Mouse (Mus musculus) lung, embryonic 15.5 days (tissue): Measurements from ENCODE around the gene Barx1. TPM values are rescaled to one million over a fixed set of nuclear protein-coding genes. Genes with fewer than 3 reads are reported as not detected.

Source experiments
- ATAC-seq: fragments of 200-750 bp; cut with Nextera tagmentation; 2 replicates; pipeline ENCODE4 v1.8.0; 2017; ENCODE audit warnings: moderate number of reproducible peaks, borderline replicate concordance; ENCODE audit not compliant: low FRiP score, low TSS enrichment; ENCODE audit errors: extremely low read depth
- H3K27ac ChIP-seq: fragments of 300-500 bp; sonication (generic); 2 replicates; pipeline ENCODE4 v1.5.1; 2015; ENCODE audit warnings: moderate library complexity, mild to moderate bottlenecking, inconsistent platforms
- H3K27me3 ChIP-seq: fragments of 300-500 bp; sonication (generic); 2 replicates; pipeline ENCODE4 v1.6.1; 2015; ENCODE audit warnings: inconsistent platforms
- H3K36me3 ChIP-seq: fragments of 300-500 bp; sonication (generic); 2 replicates; pipeline ENCODE4 v1.6.1; 2015; ENCODE audit warnings: inconsistent platforms
- H3K4me1 ChIP-seq: fragments of 300-500 bp; sonication (generic); 2 replicates; pipeline ENCODE4 v1.6.1; 2015; ENCODE audit warnings: inconsistent platforms
- H3K4me2 ChIP-seq: fragments of 300-500 bp; sonication (generic); 2 replicates; pipeline ENCODE4 v1.6.1; 2015; ENCODE audit warnings: inconsistent platforms, mild to moderate bottlenecking, moderate library complexity
- H3K4me3 ChIP-seq: fragments of 300-500 bp; sonication (generic); 2 replicates; pipeline ENCODE4 v1.5.1; 2015; ENCODE audit warnings: mild to moderate bottlenecking, inconsistent platforms
- H3K9ac ChIP-seq: fragments of 300-500 bp; sonication (generic); 2 replicates; pipeline ENCODE4 v1.6.1; 2015; ENCODE audit warnings: inconsistent platforms
- H3K9me3 ChIP-seq: fragments of 300-500 bp; sonication (generic); 2 replicates; pipeline ENCODE4 v1.6.1; 2016; ENCODE audit warnings: inconsistent platforms
- WGBS: fragments of 180-500 bp; shearing (Covaris S2); methylation state at CpG from one replicate; pipeline ENCODE4 v1.1.7; 2015; 5-methylcytosine and 5-hydroxymethylcytosine counted together
- polyA plus RNA-seq: library from polyadenylated mRNA; unstranded; fragments of >200 nt; fragmentation: Nextera tagmentation; extraction: Ambion mirVana; gene quantifications from 2 replicates; pipeline ENCODE4 v1.2.1, GENCODE M21; 2015

Barx1 gene
- polyA plus RNA-seq, 1 experiment from 2014 or later: 0.90 TPM

GRCm38 (mm10) chr13:48650615-48651014, 12.2 kb upstream of the Barx1 start:
- no peaks in the 10 kb centered on the region for H3K36me3 ChIP-seq
- H3K4me2 ChIP-seq: no peak overlapping the region
- no peak overlapping the region for H3K9ac ChIP-seq
- H3K27me3 ChIP-seq: peaks cover 35% of the 10 kb centered on the region
- 4% methylated on average over 1 of the region's 1 CpGs for WGBS
- no peak overlapping the region for H3K27ac ChIP-seq
- ATAC-seq: no peak
- H3K4me3 ChIP-seq: no peak overlapping the region
- H3K4me1 ChIP-seq: no peaks in the 10 kb centered on the region; the same call in 1 of the 2 replicates
- no peaks in the 10 kb centered on the region for H3K9me3 ChIP-seq

DNA sequence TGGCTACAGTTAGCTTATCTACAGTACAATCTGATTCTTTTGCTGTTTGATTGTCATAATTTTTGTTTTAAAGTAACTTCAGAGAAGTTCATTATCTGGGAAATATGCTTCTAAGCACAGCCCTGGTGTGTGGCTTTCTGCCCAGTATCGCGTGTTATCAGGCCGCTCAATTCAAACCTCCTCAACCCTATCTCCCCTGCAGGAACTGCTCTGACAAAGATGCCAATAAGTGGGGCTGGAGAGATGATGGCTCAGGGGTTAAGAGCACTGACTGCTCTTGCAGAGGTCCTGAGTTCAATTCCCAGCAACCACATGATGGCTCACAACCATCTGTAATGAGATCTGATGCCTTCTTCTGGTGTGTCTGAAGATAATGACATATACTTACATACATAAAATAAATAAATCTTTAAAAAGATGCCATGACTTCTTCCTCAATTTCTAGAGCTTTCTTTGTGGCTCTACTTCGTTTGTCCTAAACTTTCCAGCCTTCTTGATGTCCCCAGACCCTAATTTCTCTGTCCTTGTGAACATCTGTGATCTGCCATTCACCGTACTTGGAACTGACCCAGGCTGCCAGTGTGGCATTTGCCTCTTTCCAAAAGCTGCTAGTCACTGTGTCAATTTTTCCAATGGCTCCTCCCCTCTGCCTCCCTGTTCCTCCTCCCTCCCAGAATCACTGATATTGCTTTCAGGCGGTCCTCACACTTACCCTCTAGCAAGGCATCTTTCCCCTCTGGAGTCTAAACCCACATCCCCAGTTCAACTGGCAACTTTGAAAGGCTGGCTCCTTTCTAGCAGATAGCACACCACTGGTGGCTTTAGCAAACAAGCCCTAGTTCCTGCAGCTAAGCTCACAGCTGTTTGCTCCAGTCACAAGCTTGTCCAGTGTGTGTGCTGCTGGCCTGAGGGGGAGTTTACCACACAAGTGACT, 11.4 kb upstream of the Barx1 start:
- Histone ChIP-seq H3K4me2 (no peak overlapping the region), H3K36me3 (no peaks in the 10 kb centered on the region), H3K4me1 (peaks cover 5% of the 10 kb centered on the region; the same call in 1 of the 2 replicates), H3K9me3 (no peaks in the 10 kb centered on the region), H3K27ac (no peak overlapping the region), H3K27me3 (peaks cover 42% of the 10 kb centered on the region), H3K9ac (no peak overlapping the region), H3K4me3 (no peak overlapping the region)
- ATAC-seq: no peak
- 42% methylated on average over 6 of the region's 6 CpGs for WGBS

DNA sequence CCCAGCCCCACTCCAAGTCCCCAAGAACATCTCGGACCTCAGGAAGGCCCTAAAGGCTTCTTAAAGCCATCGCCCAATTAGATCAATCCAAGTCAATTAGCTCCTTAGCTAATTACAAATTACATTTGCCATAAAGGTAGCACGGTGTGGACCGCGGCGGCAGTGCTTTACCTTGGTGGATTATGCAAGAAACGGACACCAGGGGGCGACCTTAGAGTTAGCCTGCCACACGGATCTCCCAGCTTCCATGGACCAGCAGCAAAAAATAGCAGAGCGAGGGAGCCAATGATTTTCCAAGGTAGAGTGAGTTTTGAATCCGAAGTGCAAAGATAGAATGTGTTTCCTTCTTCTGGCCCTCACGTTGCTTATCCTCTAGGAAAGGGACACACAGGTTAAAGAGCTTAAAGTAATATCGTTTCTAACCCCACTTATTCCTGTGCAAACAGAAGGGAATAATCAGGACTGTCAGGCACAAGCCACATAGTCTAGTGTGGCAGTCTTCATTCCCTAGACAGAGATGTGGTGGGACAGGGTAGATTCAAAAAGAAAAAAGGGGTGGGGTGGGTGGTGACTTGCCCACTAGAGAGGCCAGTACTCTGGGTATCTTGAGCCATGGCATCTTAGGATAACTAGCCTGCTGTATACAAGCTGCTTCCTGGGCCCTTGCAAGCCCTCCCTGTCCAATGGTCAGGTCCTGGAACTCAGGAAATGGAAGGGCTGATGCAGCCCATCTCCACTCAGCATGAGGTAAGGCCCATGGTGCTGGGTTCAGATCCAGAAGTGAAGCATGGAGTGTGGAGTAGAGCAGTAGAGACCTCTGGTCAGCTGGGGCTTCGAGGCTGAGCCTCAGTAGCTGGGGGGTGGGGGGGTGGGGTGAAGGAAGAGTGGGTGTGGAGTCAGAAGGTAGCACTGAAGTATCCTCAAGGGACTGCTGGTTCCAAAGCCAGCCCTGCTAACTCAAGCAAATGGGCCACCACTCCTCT, 8.7 kb upstream of the Barx1 start:
- no peak overlapping the region for H3K4me2 ChIP-seq
- no peak overlapping the region for H3K9ac ChIP-seq
- H3K36me3 ChIP-seq: no peaks in the 10 kb centered on the region
- H3K4me3 ChIP-seq: no peak overlapping the region
- peaks cover 68% of the 10 kb centered on the region for H3K27me3 ChIP-seq
- no peak overlapping the region for H3K27ac ChIP-seq
- no peaks in the 10 kb centered on the region for H3K9me3 ChIP-seq
- peaks cover 11% of the 10 kb centered on the region for H3K4me1 ChIP-seq
- no peak; the same call in 1 of the 2 replicates for ATAC-seq
- 7% methylated on average over 14 of the region's 14 CpGs for WGBS

- H3K27ac ChIP-seq: no peak overlapping the region
- no peak overlapping the region for H3K9ac ChIP-seq
- no peak overlapping the region for H3K4me3 ChIP-seq
- no peaks in the 10 kb centered on the region for H3K9me3 ChIP-seq
- H3K36me3 ChIP-seq: no peaks in the 10 kb centered on the region
- peaks cover 84% of the 10 kb centered on the region for H3K27me3 ChIP-seq
- H3K4me1 ChIP-seq: peaks cover 27% of the 10 kb centered on the region
- peak; percentile 55; the same call in 1 of the 2 replicates for ATAC-seq
- no peak overlapping the region for H3K4me2 ChIP-seq
- 2% methylated on average over 8 of the region's 8 CpGs for WGBS
These were observed 7.2 kb upstream of the Barx1 start for GRCm38 (mm10) chr13:48655637-48656036.

DNA sequence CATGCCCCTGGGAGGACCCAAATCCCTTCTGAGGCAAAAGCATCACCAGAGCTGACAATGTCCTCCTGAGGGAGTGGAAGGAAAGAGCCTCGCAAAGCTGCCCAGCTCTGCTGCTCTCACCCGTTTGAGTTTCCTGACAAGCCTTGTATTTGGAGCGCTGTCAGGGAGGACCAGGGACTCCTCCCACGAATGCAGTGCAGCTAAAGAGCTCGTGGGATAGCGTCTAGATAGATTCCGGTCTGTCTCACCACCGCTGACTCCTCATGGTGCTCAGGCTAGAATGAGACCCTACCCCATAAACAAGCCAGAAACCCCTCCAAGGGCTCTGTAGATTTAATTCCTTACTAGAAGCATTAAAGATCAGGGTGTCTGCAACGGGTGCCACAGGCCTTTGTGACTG, 5.0 kb upstream of the Barx1 start:
- no peak overlapping the region for H3K4me2 ChIP-seq
- H3K36me3 ChIP-seq: no peaks in the 10 kb centered on the region
- H3K4me1 ChIP-seq: peaks cover 27% of the 10 kb centered on the region
- H3K9me3 ChIP-seq: no peaks in the 10 kb centered on the region
- no peak for ATAC-seq
- WGBS: 1% methylated on average over 9 of the region's 9 CpGs
- H3K27ac ChIP-seq: no peak overlapping the region
- H3K9ac ChIP-seq: no peak overlapping the region
- peaks cover 94% of the 10 kb centered on the region for H3K27me3 ChIP-seq
- no peak overlapping the region for H3K4me3 ChIP-seq

GRCm38 (mm10) chr13:48658588-48659253, 4.1 kb upstream of the Barx1 start:
- Histone ChIP-seq H3K4me3 (peak overlapping the region; percentile 16), H3K9me3 (no peaks in the 10 kb centered on the region), H3K9ac (no peak overlapping the region), H3K4me2 (peak overlapping the region; percentile 49), H3K27me3 (peaks cover 94% of the 10 kb centered on the region), H3K27ac (no peak overlapping the region), H3K36me3 (no peaks in the 10 kb centered on the region), H3K4me1 (peaks cover 34% of the 10 kb centered on the region)
- 1% methylated on average over 33 of the region's 33 CpGs for WGBS
- no peak for ATAC-seq

GRCm38 (mm10) chr13:48659254-48660220, 3.3 kb upstream of the Barx1 start:
- Histone ChIP-seq H3K27me3 (peaks cover 97% of the 10 kb centered on the region), H3K9ac (no peak overlapping the region), H3K4me3 (peak overlapping the region; percentile 16), H3K4me2 (peak overlapping the region; percentile 49), H3K27ac (no peak overlapping the region), H3K4me1 (peaks cover 35% of the 10 kb centered on the region), H3K36me3 (no peaks in the 10 kb centered on the region), H3K9me3 (no peaks in the 10 kb centered on the region)
- WGBS: 2% methylated on average over 38 of the region's 38 CpGs
- no peak for ATAC-seq

DNA sequence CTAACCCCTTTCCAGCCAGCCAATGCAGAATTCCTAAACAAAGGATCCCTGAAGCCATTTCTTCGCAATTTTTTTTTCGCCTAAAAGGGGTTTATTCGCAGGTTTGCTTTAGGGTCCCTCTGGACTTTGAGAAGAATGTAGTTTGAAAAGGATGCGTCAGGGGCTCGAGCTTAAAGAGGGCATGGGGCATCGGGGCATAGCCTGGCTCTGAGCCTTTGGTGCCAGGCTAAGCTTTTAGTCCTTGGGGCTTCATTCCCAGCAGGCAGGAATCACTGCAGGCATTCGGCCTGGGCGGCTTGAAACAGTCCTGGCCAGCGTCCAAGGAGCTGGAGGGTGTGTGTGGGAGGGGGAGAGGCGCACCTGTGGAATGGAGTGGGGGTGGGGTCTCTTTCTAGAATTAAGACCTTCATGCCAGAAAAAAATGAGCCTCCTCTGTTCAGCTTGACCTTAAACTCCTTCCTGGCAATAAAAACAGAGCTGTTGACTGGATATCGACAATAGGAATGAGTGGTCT, 2.5 kb upstream of the Barx1 start:
- H3K9me3 ChIP-seq: no peaks in the 10 kb centered on the region
- peaks cover 97% of the 10 kb centered on the region for H3K27me3 ChIP-seq
- no peaks in the 10 kb centered on the region for H3K36me3 ChIP-seq
- H3K27ac ChIP-seq: no peak overlapping the region
- no peak overlapping the region; the same call in 1 of the 2 replicates for H3K4me3 ChIP-seq
- peaks cover 41% of the 10 kb centered on the region for H3K4me1 ChIP-seq
- no peak for ATAC-seq
- WGBS: 6% methylated on average over 11 of the region's 11 CpGs
- no peak overlapping the region for H3K9ac ChIP-seq
- peak overlapping the region; percentile 49 for H3K4me2 ChIP-seq

DNA sequence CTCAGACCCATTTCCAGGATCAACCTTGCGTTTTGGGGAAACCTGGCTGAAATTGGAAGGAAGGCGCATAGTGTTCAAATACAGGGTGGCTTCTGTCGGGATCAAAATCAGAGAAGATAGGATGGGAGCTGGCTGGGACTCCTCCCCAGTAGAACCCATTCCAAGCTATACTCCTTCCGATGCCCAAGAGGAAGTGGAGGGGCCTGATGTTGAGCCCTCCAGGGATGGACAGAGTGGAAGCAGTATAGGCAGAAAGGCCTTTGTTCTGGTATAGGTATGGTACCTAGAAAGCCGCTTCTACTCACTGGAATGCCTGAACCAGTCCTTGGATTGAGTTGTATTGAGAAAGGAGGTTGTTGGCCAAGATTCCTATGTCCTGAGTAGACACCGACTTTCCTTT, 2.1 kb upstream of the Barx1 start:
- peaks cover 99% of the 10 kb centered on the region for H3K27me3 ChIP-seq

DNA sequence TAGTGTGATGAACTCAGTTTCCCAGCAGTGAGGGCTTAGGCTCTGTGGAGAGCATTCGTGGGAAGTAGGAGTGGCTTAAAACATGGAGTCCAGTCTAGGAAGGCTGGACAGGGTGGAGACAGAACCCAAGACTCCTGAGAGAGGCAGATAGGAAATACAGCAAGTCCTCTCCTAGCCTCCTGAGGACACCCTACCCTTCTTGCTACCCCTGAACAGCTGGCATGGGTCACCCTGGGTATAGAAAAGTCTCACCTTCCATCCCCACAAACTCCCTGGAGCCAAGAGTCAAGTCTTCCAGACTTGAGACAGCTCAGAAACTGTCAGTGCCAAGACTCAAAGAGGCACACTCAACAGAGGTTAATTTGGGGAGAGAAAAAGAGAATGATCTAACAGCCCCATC, 1.2 kb upstream of the Barx1 start:
- H3K4me1 ChIP-seq: peaks cover 44% of the 10 kb centered on the region
- H3K27me3 ChIP-seq: peaks cover 99% of the 10 kb centered on the region
- no peaks in the 10 kb centered on the region for H3K9me3 ChIP-seq
- H3K27ac ChIP-seq: no peak overlapping the region
- no peak for ATAC-seq
- H3K36me3 ChIP-seq: no peaks in the 10 kb centered on the region
- H3K9ac ChIP-seq: no peak overlapping the region
- H3K4me3 ChIP-seq: no peak overlapping the region
- 0% methylated on average over 1 of the region's 1 CpGs for WGBS
- no peak overlapping the region for H3K4me2 ChIP-seq

More for the DNA sequence above, 2.1 kb upstream of the Barx1 start:
- Histone ChIP-seq H3K4me1 (peaks cover 46% of the 10 kb centered on the region), H3K4me3 (no peak overlapping the region), H3K36me3 (no peaks in the 10 kb centered on the region), H3K9ac (no peak overlapping the region), H3K4me2 (no peak overlapping the region), H3K9me3 (no peaks in the 10 kb centered on the region), H3K27ac (no peak overlapping the region)
- ATAC-seq: no peak
- WGBS: 16% methylated on average over 6 of the region's 6 CpGs
